Mouse (Mus musculus): ENCODE measurements around the gene Psmb8. TPM values are rescaled to one million over a fixed set of nuclear protein-coding genes. Genes with fewer than 3 reads are reported as not detected.

Psmb8 gene
- total and polyA plus RNA-seq, 3 experiments = 133 to 144 TPM; not detected in 1

- Histone ChIP-seq H3K4me1 (ENCODE audit: control insufficient read depth in 1 of 2, insufficient read depth in 2 of 2, low read length in 2 of 2) (peaks cover 8 to 11% of the 10 kb centered on the region in 2 experiments; a peak in 3 of 4 replicates), H3K9me3 (replicated peaks; ENCODE audit: insufficient read depth, low read length) (no peaks in the 10 kb centered on the region), H3K27ac (ENCODE audit: control insufficient read depth, low read depth, low read length) (no peak overlapping the region), H3K27me3 (ENCODE audit: control insufficient read depth in 1 of 2, insufficient read depth in 2 of 2, low read length in 2 of 2) (no peaks in the 10 kb centered on the region), H3K4me3 (ENCODE audit: control insufficient read depth in 1 of 2, insufficient read depth in 1 of 2, low read depth in 2 of 2, low read length in 2 of 2) (no peak overlapping the region), H3K9ac (ENCODE audit: control insufficient read depth, low read depth, low read length, poor library complexity, severe bottlenecking) (no peak overlapping the region), H3K36me3 (ENCODE audit: control insufficient read depth in 1 of 2, insufficient read depth in 2 of 2, low read length in 2 of 2) (peaks cover 0 to 3% of the 10 kb centered on the region in 2 experiments; a peak in 2 of 4 replicates), H3K79me2 (ENCODE audit: control insufficient read depth, insufficient read depth, low read length, poor library complexity) (peaks cover 8% of the 10 kb centered on the region)
- TF ChIP-seq MAX (IDR thresholded peaks at IDR 0.05; ENCODE audit: low read length) (no peak), MXI1 (IDR thresholded peaks at IDR 0.05; ENCODE audit: low read depth, low read length) (no peak), USF1 (IDR thresholded peaks at IDR 0.05; ENCODE audit: low read depth, low read length) (no peak), KAT2A (conservative IDR thresholded peaks at IDR 0.05; ENCODE audit: low read depth, low read length) (no peak), TCF12 (IDR thresholded peaks at IDR 0.05; ENCODE audit: low read depth, low read length) (no peak), MAZ (IDR thresholded peaks at IDR 0.05; ENCODE audit: low read depth, low read length) (no peak), CTCF (IDR thresholded peaks at IDR 0.05 in 2 of 3, conservative IDR thresholded peaks at IDR 0.05 in 1 of 3; ENCODE audit: control insufficient read depth in 1 of 3, insufficient read depth in 1 of 3, low read depth in 2 of 3, low read length in 3 of 3, poor library complexity in 1 of 3, severe bottlenecking in 1 of 3) (no peak), ETS1 (IDR thresholded peaks at IDR 0.05; ENCODE audit: low read depth, low read length) (no peak), USF2 (IDR thresholded peaks at IDR 0.05; ENCODE audit: borderline replicate concordance in 1 of 2, insufficient read depth in 1 of 2, low read depth in 1 of 2, low read length in 2 of 2) (no peak), POLR2A (IDR thresholded peaks at IDR 0.05; ENCODE audit: control insufficient read depth in 1 of 2, insufficient read depth in 1 of 2, low read depth in 1 of 2, low read length in 2 of 2, poor library complexity in 1 of 2) (no peak), CHD1 (IDR thresholded peaks at IDR 0.05; ENCODE audit: low read depth, low read length) (no peak), EP300 (IDR thresholded peaks at IDR 0.05; ENCODE audit: low read depth in 1 of 2, low read length in 2 of 2) (no peak), MYC (IDR thresholded peaks at IDR 0.05; ENCODE audit: low read depth, low read length) (no peak), POLR2AphosphoS5 (IDR thresholded peaks at IDR 0.05; ENCODE audit: borderline replicate concordance, low read depth, low read length) (no peak), ZC3H11A (IDR thresholded peaks at IDR 0.05; ENCODE audit: low read depth, low read length) (no peak)
- DNase-seq (ENCODE audit: low read depth, low spot score) = no peak
These were observed 4.1 kb upstream of the Psmb8 start for GRCm38 (mm10) chr17:34193468-34193867.

GRCm38 (mm10) chr17:34194723-34195122 lies 2.8 kb upstream of the Psmb8 start:
- Histone ChIP-seq H3K27me3 (ENCODE audit: control insufficient read depth in 1 of 2, insufficient read depth in 2 of 2, low read length in 2 of 2) (no peaks in the 10 kb centered on the region), H3K27ac (ENCODE audit: control insufficient read depth, low read depth, low read length) (no peak overlapping the region), H3K79me2 (ENCODE audit: control insufficient read depth, insufficient read depth, low read length, poor library complexity) (peaks cover 15% of the 10 kb centered on the region), H3K9ac (ENCODE audit: control insufficient read depth, low read depth, low read length, poor library complexity, severe bottlenecking) (no peak overlapping the region), H3K4me3 (ENCODE audit: control insufficient read depth in 1 of 2, insufficient read depth in 1 of 2, low read depth in 2 of 2, low read length in 2 of 2) (no peak overlapping the region), H3K36me3 (ENCODE audit: control insufficient read depth in 1 of 2, insufficient read depth in 2 of 2, low read length in 2 of 2) (peaks cover 0 to 5% of the 10 kb centered on the region in 2 experiments; a peak in 2 of 4 replicates), H3K4me1 (ENCODE audit: control insufficient read depth in 1 of 2, insufficient read depth in 2 of 2, low read length in 2 of 2) (peaks cover 11 to 14% of the 10 kb centered on the region in 2 experiments), H3K9me3 (replicated peaks; ENCODE audit: insufficient read depth, low read length) (no peaks in the 10 kb centered on the region)
- no peak for DNase-seq (ENCODE audit: low read depth, low spot score)
- TF ChIP-seq CHD1 (IDR thresholded peaks at IDR 0.05; ENCODE audit: low read depth, low read length) (no peak), KAT2A (conservative IDR thresholded peaks at IDR 0.05; ENCODE audit: low read depth, low read length) (no peak), TBP (IDR thresholded peaks at IDR 0.05; ENCODE audit: low read depth, low read length) (no peak), ZNF384 (IDR thresholded peaks at IDR 0.05; ENCODE audit: low read depth, low read length) (no peak), NELFE (IDR thresholded peaks at IDR 0.05; ENCODE audit: low read depth, low read length) (no peak), CHD2 (IDR thresholded peaks at IDR 0.05; ENCODE audit: low read length) (no peak), JUND (IDR thresholded peaks at IDR 0.05; ENCODE audit: low read depth, low read length) (no peak), RCOR1 (IDR thresholded peaks at IDR 0.05; ENCODE audit: low read depth, low read length) (no peak), NRF1 (IDR thresholded peaks at IDR 0.05; ENCODE audit: insufficient read depth, low read depth, low read length, poor library complexity, severe bottlenecking) (no peak), USF1 (IDR thresholded peaks at IDR 0.05; ENCODE audit: low read depth, low read length) (no peak), CTCF (IDR thresholded peaks at IDR 0.05 in 2 of 3, conservative IDR thresholded peaks at IDR 0.05 in 1 of 3; ENCODE audit: control insufficient read depth in 1 of 3, insufficient read depth in 1 of 3, low read depth in 2 of 3, low read length in 3 of 3, poor library complexity in 1 of 3, severe bottlenecking in 1 of 3) (no peak), HCFC1 (IDR thresholded peaks at IDR 0.05; ENCODE audit: low read depth, low read length) (no peak), ZKSCAN1 (IDR thresholded peaks at IDR 0.05; ENCODE audit: low read depth, low read length) (no peak), BHLHE40 (IDR thresholded peaks at IDR 0.05; ENCODE audit: borderline replicate concordance, low read depth, low read length) (no peak), MAZ (IDR thresholded peaks at IDR 0.05; ENCODE audit: low read depth, low read length) (no peak), EP300 (IDR thresholded peaks at IDR 0.05; ENCODE audit: low read depth in 1 of 2, low read length in 2 of 2) (no peak)
